Mouse (Mus musculus): ENCODE measurements at regions not wholly inside any gene's neighbourhood (a gene's known extent, or its start where the extent isn't known, plus 50 kb on each side); places are given as distances from the start of the nearest gene placed in this dataset.

- DNase-seq (ENCODE audit: low spot score) = no peak
Measured at GRCm38 (mm10) chr6:117114859-117115258, 53.5 kb upstream of the Cxcl12 start.

- DNase-seq (ENCODE audit: low spot score) = no peak
Measured at GRCm38 (mm10) chr6:117118081-117118480, 50.3 kb upstream of the Cxcl12 start.

Data from left cerebral cortex, adult 11 months (tissue).